Mouse (Mus musculus) midbrain, embryonic 14.5 days (tissue): Measurements from ENCODE around the gene Il4ra. TPM values are rescaled to one million over a fixed set of nuclear protein-coding genes. Genes with fewer than 3 reads are reported as not detected.

ENCODE experiments used
- ATAC-seq: fragments of 200-750 bp; cut with Nextera tagmentation; 2 replicates; pipeline ENCODE4 v1.8.0; 2017; ENCODE audit warnings: moderate number of reproducible peaks, moderate library complexity; ENCODE audit not compliant: low FRiP score, low TSS enrichment
- DNase-seq: peaks from one replicate; pipeline ENCODE4 v3.0.0-alpha.2; 2015
- H3K27ac ChIP-seq: fragments of 300-500 bp; sonication (generic); replicated peaks from 2 replicates; pipeline ENCODE4 v1.5.1; 2014; ENCODE audit warnings: mild to moderate bottlenecking, low read depth, low read length, moderate library complexity
- H3K27me3 ChIP-seq: fragments of 300-500 bp; sonication (generic); 2 replicates; pipeline ENCODE4 v1.6.1; 2014; ENCODE audit warnings: low read length, control low read depth, mixed read lengths; ENCODE audit not compliant: control insufficient read depth, insufficient read depth
- H3K36me3 ChIP-seq: fragments of 300-500 bp; sonication (generic); 2 replicates; pipeline ENCODE4 v1.6.1; 2014; ENCODE audit warnings: low read length, control low read depth; ENCODE audit not compliant: control insufficient read depth, insufficient read depth
- H3K4me1 ChIP-seq: fragments of 300-500 bp; sonication (generic); 2 replicates; pipeline ENCODE4 v1.6.1; 2014; ENCODE audit warnings: mild to moderate bottlenecking, antibody characterized with exemption, low read length, control low read depth; ENCODE audit not compliant: control insufficient read depth, insufficient read depth
- H3K4me2 ChIP-seq: fragments of 300-500 bp; sonication (generic); 2 replicates; pipeline ENCODE4 v1.6.1; 2014; ENCODE audit warnings: mild to moderate bottlenecking, low read length, moderate library complexity
- H3K4me3 ChIP-seq: fragments of 300-500 bp; sonication (generic); replicated peaks from 2 replicates; pipeline ENCODE4 v1.5.1; 2014; ENCODE audit warnings: low read depth, low read length
- H3K9ac ChIP-seq: fragments of 300-500 bp; sonication (generic); replicated peaks from 2 replicates; pipeline ENCODE4 v1.6.1; 2014; ENCODE audit warnings: mild to moderate bottlenecking, low read length, moderate library complexity
- H3K9me3 ChIP-seq: fragments of 300-500 bp; sonication (generic); 2 replicates; pipeline ENCODE4 v1.6.1; 2016; ENCODE audit warnings: low read length, control low read depth, mixed read lengths; ENCODE audit not compliant: control insufficient read depth
- WGBS: fragments of 180-500 bp; shearing (Covaris S2); extraction: QIAGEN DNeasy Blood & Tissue Kit; methylation state at CpG from one replicate; pipeline ENCODE4 v1.1.7; 2014; 5-methylcytosine and 5-hydroxymethylcytosine counted together
- polyA plus RNA-seq: library from polyadenylated mRNA; unstranded; fragments of >200 nt; fragmentation: Nextera tagmentation; extraction: Ambion mirVana; gene quantifications from 2 replicates; pipeline ENCODE4 v1.2.1, GENCODE M21; 2014

Il4ra gene
- polyA plus RNA-seq, 1 experiment from 2014 or later, result 4.7 TPM

- no peak overlapping the region for H3K9ac ChIP-seq
- no peak overlapping the region for H3K27ac ChIP-seq
- no peak overlapping the region for H3K4me3 ChIP-seq
- WGBS, result 86% methylated on average over 7 of the region's 7 CpGs
- H3K4me1 ChIP-seq, result no peaks in the 10 kb centered on the region
- ATAC-seq (no peak), DNase-seq (no peak)
- H3K36me3 ChIP-seq, result no peaks in the 10 kb centered on the region
- no peak overlapping the region for H3K4me2 ChIP-seq
- H3K9me3 ChIP-seq, result no peaks in the 10 kb centered on the region
- no peaks in the 10 kb centered on the region for H3K27me3 ChIP-seq
Observed at GRCm38 (mm10) chr7:125618016-125618415, 66.1 kb downstream of the Il4ra start.

- no peak overlapping the region for H3K4me3 ChIP-seq
- H3K36me3 ChIP-seq, result no peaks in the 10 kb centered on the region
- no peaks in the 10 kb centered on the region for H3K27me3 ChIP-seq
- WGBS, result 77% methylated on average over 4 of the region's 4 CpGs
- no peaks in the 10 kb centered on the region for H3K4me1 ChIP-seq
- no peak overlapping the region for H3K9ac ChIP-seq
- no peak overlapping the region for H3K27ac ChIP-seq
- no peaks in the 10 kb centered on the region for H3K9me3 ChIP-seq
- DNase-seq (no peak), ATAC-seq (no peak)
- H3K4me2 ChIP-seq, result no peak overlapping the region
Observed at GRCm38 (mm10) chr7:125620077-125620476, 68.2 kb downstream of the Il4ra start.

GRCm38 (mm10) chr7:125622741-125623685 lies 71.1 kb downstream of the Il4ra start:
- Histone ChIP-seq H3K4me3 (no peak overlapping the region), H3K27me3 (no peaks in the 10 kb centered on the region), H3K9me3 (no peaks in the 10 kb centered on the region), H3K36me3 (no peaks in the 10 kb centered on the region), H3K4me2 (no peak overlapping the region), H3K9ac (no peak overlapping the region), H3K27ac (no peak overlapping the region), H3K4me1 (no peaks in the 10 kb centered on the region)
- no peak for ATAC-seq
- no peak for DNase-seq
- WGBS, result 78% methylated on average over 7 of the region's 7 CpGs

GRCm38 (mm10) chr7:125625219-125625618 lies 73.3 kb downstream of the Il4ra start:
- Histone ChIP-seq H3K27me3 (no peaks in the 10 kb centered on the region), H3K36me3 (no peaks in the 10 kb centered on the region), H3K4me3 (no peak overlapping the region), H3K27ac (no peak overlapping the region), H3K4me2 (no peak overlapping the region), H3K4me1 (no peaks in the 10 kb centered on the region), H3K9ac (no peak overlapping the region), H3K9me3 (no peaks in the 10 kb centered on the region)
- WGBS, result 69% methylated on average over 4 of the region's 4 CpGs
- ATAC-seq (no peak), DNase-seq (no peak)

- H3K27ac ChIP-seq, result no peak overlapping the region
- WGBS, result 62% methylated on average over 7 of the region's 7 CpGs
- no peak overlapping the region for H3K9ac ChIP-seq
- no peaks in the 10 kb centered on the region for H3K27me3 ChIP-seq
- H3K4me3 ChIP-seq, result no peak overlapping the region
- H3K4me1 ChIP-seq, result no peaks in the 10 kb centered on the region
- ATAC-seq (no peak), DNase-seq (no peak)
- H3K9me3 ChIP-seq, result no peaks in the 10 kb centered on the region
- H3K4me2 ChIP-seq, result no peak overlapping the region
- H3K36me3 ChIP-seq, result no peaks in the 10 kb centered on the region
Observed at GRCm38 (mm10) chr7:125625829-125626228, 73.9 kb downstream of the Il4ra start.

Other genes with a start within 250 kb of the Il4ra start
- gene Kdm8, start 107.4 kb upstream of the Il4ra start, polyA plus RNA-seq, result 3.8 and 5.5 TPM in 2 replicates
- gene Nsmce1, start 60.5 kb upstream of the Il4ra start, polyA plus RNA-seq, result 93.9 and 101 TPM in 2 replicates
- 0.13 TPM in 1 of 2 replicates, not detected in the other for gene Il21r, start 51.3 kb downstream of the Il4ra start, polyA plus RNA-seq
- gene Gtf3c1, start 155.7 kb downstream of the Il4ra start, polyA plus RNA-seq, result 29.6 and 47.1 TPM in 2 replicates
- gene D430042O09Rik, start 155.8 kb downstream of the Il4ra start, polyA plus RNA-seq, result 8.6 and 8.7 TPM in 2 replicates